Mouse (Mus musculus) MEL (cell line): ENCODE measurements around the gene Nox3. TPM values are rescaled to one million over a fixed set of nuclear protein-coding genes. Genes with fewer than 3 reads are reported as not detected.

Experiments
- DNase-seq: peaks from one replicate; pipeline ENCODE4 v3.0.0; 2011; ENCODE audit warnings: low read depth, low spot score
- H3K27ac ChIP-seq: 2 replicates; pipeline ENCODE4 v1.5.1; 2012; ENCODE audit warnings: low read depth, mild to moderate bottlenecking, control low read depth, low read length, moderate library complexity; ENCODE audit not compliant: control insufficient read depth
- H3K27me3 ChIP-seq, 2 experiments: fragments of 150-350 bp in 1 of 2; sonication (generic) in 1 of 2; 2 replicates each; pipeline ENCODE4 v1.6.1; 2012; ENCODE audit warnings: low read length in 2 of 2, mild to moderate bottlenecking in 2 of 2, improper control_type of control experiment in 1 of 2, moderate library complexity in 1 of 2; ENCODE audit not compliant: insufficient read depth in 2 of 2, control insufficient read depth in 1 of 2
- H3K36me3 ChIP-seq, 2 experiments: 2 replicates each; pipeline ENCODE4 v1.6.1; 2012 to 2014; ENCODE audit warnings: low read length in 2 of 2, improper control_type of control experiment in 1 of 2, inconsistent platforms in 1 of 2, mild to moderate bottlenecking in 1 of 2; ENCODE audit not compliant: insufficient read depth in 2 of 2, control insufficient read depth in 1 of 2
- H3K4me1 ChIP-seq, 2 experiments: fragments of 150-350 bp in 1 of 2; sonication (generic) in 1 of 2; 2 replicates each; pipeline ENCODE4 v1.6.1; 2012; ENCODE audit warnings: low read length in 2 of 2, improper control_type of control experiment in 1 of 2, mild to moderate bottlenecking in 1 of 2; ENCODE audit not compliant: insufficient read depth in 2 of 2, control insufficient read depth in 1 of 2
- H3K4me3 ChIP-seq, 2 experiments: fragments of 150-350 bp in 1 of 2; sonication (generic) in 1 of 2; 2 replicates each; pipeline ENCODE4 v1.5.1; 2012; ENCODE audit warnings: low read depth in 2 of 2, low read length in 2 of 2, mild to moderate bottlenecking in 2 of 2, moderate library complexity in 2 of 2, control low read depth in 1 of 2, improper control_type of control experiment in 1 of 2; ENCODE audit not compliant: control insufficient read depth in 1 of 2, insufficient read depth in 1 of 2
- H3K79me2 ChIP-seq: 2 replicates; pipeline ENCODE4 v1.6.1; 2012; ENCODE audit warnings: mild to moderate bottlenecking, low read length, moderate library complexity; ENCODE audit not compliant: control insufficient read depth, poor library complexity, insufficient read depth
- H3K9ac ChIP-seq: 2 replicates; pipeline ENCODE4 v1.6.1; 2012; ENCODE audit warnings: low read depth, mild to moderate bottlenecking, control low read depth, low read length, moderate library complexity; ENCODE audit not compliant: control insufficient read depth, poor library complexity, severe bottlenecking
- H3K9me3 ChIP-seq: fragments of 150-350 bp; sonication (generic); replicated peaks from 2 replicates; pipeline ENCODE4 v1.6.1; 2012; ENCODE audit warnings: mild to moderate bottlenecking, low read length, improper control_type of control experiment, moderate library complexity; ENCODE audit not compliant: insufficient read depth
- CHD1 ChIP-seq: IDR thresholded peaks from 2 replicates; pipeline ENCODE4 v1.6.1; 2012; ENCODE audit warnings: low read depth, mild to moderate bottlenecking, inconsistent platforms, low read length, improper control_type of control experiment
- CHD2 ChIP-seq: IDR thresholded peaks from 2 replicates; pipeline ENCODE4 v1.6.1; 2011; ENCODE audit warnings: low read length, improper control_type of control experiment
- CTCF ChIP-seq, 3 experiments: IDR thresholded peaks in 2 of 3; conservative IDR thresholded peaks in 1 of 3; 2 replicates each; pipeline ENCODE4 v1.5.1; 2011 to 2012; ENCODE audit warnings: low read length in 3 of 3, low read depth in 2 of 3, mild to moderate bottlenecking in 2 of 3, improper control_type of control experiment in 1 of 3, inconsistent platforms in 1 of 3, mixed read lengths in 1 of 3, moderate library complexity in 1 of 3; ENCODE audit not compliant: control insufficient read depth in 1 of 3, insufficient read depth in 1 of 3, poor library complexity in 1 of 3, severe bottlenecking in 1 of 3
- ELF1 ChIP-seq: IDR thresholded peaks from 2 replicates; pipeline ENCODE4 v1.6.1; 2014; ENCODE audit warnings: low read depth, mild to moderate bottlenecking, inconsistent platforms, low read length, improper control_type of control experiment, moderate library complexity
- EP300 ChIP-seq, 2 experiments: IDR thresholded peaks; 2 replicates each; pipeline ENCODE4 v1.6.1; 2011; ENCODE audit warnings: improper control_type of control experiment in 2 of 2, low read length in 2 of 2, low read depth in 1 of 2, mild to moderate bottlenecking in 1 of 2
- GATA1 ChIP-seq: IDR thresholded peaks from 2 replicates; pipeline ENCODE4 v1.6.1; 2011; ENCODE audit warnings: low read depth, low read length, improper control_type of control experiment
- KAT2A ChIP-seq: conservative IDR thresholded peaks from 2 replicates; pipeline ENCODE4 v1.6.1; 2012; ENCODE audit warnings: low read depth, low read length, improper control_type of control experiment, inconsistent platforms
- MEF2A ChIP-seq: IDR thresholded peaks from 2 replicates; pipeline ENCODE4 v1.6.1; 2014; ENCODE audit warnings: low read depth, mild to moderate bottlenecking, inconsistent platforms, low read length, improper control_type of control experiment; ENCODE audit not compliant: poor library complexity, insufficient replicate concordance, severe bottlenecking; ENCODE audit errors: extremely low read depth
- MYC ChIP-seq: IDR thresholded peaks from 2 replicates; pipeline ENCODE4 v1.6.1; 2011; ENCODE audit warnings: low read depth, mild to moderate bottlenecking, low read length, improper control_type of control experiment, moderate library complexity
- POLR2AphosphoS5 ChIP-seq: IDR thresholded peaks from 2 replicates; pipeline ENCODE4 v1.6.1; 2012; ENCODE audit warnings: low read depth, borderline replicate concordance, mild to moderate bottlenecking, inconsistent platforms, low read length, moderate library complexity, mixed read lengths
- RAD21 ChIP-seq: IDR thresholded peaks from 2 replicates; pipeline ENCODE4 v1.6.1; 2011; ENCODE audit warnings: mild to moderate bottlenecking, low read depth, low read length, improper control_type of control experiment
- RCOR1 ChIP-seq: IDR thresholded peaks from 2 replicates; pipeline ENCODE4 v1.6.1; 2012; ENCODE audit warnings: low read depth, mild to moderate bottlenecking, inconsistent platforms, low read length, improper control_type of control experiment
- SIN3A ChIP-seq: IDR thresholded peaks from 2 replicates; pipeline ENCODE4 v1.6.1; 2012; ENCODE audit warnings: low read length, improper control_type of control experiment, inconsistent platforms
- TAL1 ChIP-seq: IDR thresholded peaks from 2 replicates; pipeline ENCODE4 v1.6.1; 2012; ENCODE audit warnings: mild to moderate bottlenecking, inconsistent platforms, low read length, moderate library complexity, mixed read lengths
- TCF12 ChIP-seq: IDR thresholded peaks from 2 replicates; pipeline ENCODE4 v1.6.1; 2014; ENCODE audit warnings: low read depth, mild to moderate bottlenecking, inconsistent platforms, low read length, improper control_type of control experiment, moderate library complexity
- USF1 ChIP-seq: IDR thresholded peaks from 2 replicates; pipeline ENCODE4 v1.6.1; 2014; ENCODE audit warnings: low read depth, mild to moderate bottlenecking, inconsistent platforms, low read length, improper control_type of control experiment, moderate library complexity
- USF2 ChIP-seq, 2 experiments: IDR thresholded peaks; 2 replicates each; pipeline ENCODE4 v1.6.1; 2011 to 2012; ENCODE audit warnings: improper control_type of control experiment in 2 of 2, low read length in 2 of 2, borderline replicate concordance in 1 of 2, inconsistent platforms in 1 of 2, low read depth in 1 of 2, mild to moderate bottlenecking in 1 of 2; ENCODE audit not compliant: insufficient read depth in 1 of 2
- ZKSCAN1 ChIP-seq: IDR thresholded peaks from 2 replicates; pipeline ENCODE4 v1.6.1; 2012; ENCODE audit warnings: low read depth, mild to moderate bottlenecking, inconsistent platforms, low read length, improper control_type of control experiment, moderate library complexity
- ZNF384 ChIP-seq: IDR thresholded peaks from 2 replicates; pipeline ENCODE4 v1.6.1; 2012; ENCODE audit warnings: low read depth, mild to moderate bottlenecking, inconsistent platforms, low read length, improper control_type of control experiment
- polyA plus RNA-seq, 2 experiments: library from polyadenylated mRNA; stranded (reverse) in 1 of 2; unstranded in 1 of 2; fragments of >175 nt in 1 of 2; fragments of >200 nt in 1 of 2; gene quantifications; 2 replicates each; pipeline versions ENCODE4 v1.2.1 to v1.2.4; 2012; ENCODE audit warnings: low replicate concordance in 2 of 2, low read depth in 1 of 2; ENCODE audit not compliant: insufficient read length in 2 of 2, insufficient read depth in 1 of 2, missing spikeins in 1 of 2
- total RNA-seq: library from RNA; depleted of rRNA; stranded (reverse); fragments of 300-350 nt; gene quantifications from 2 replicates; pipeline ENCODE4 v1.2.3, GENCODE M21; 2012

Nox3 gene
- total and polyA plus RNA-seq, 3 experiments, result not detected

- Histone ChIP-seq H3K27ac (no peak overlapping the region), H3K4me1 (no peaks in the 10 kb centered on the region), H3K79me2 (no peaks in the 10 kb centered on the region), H3K9me3 (no peaks in the 10 kb centered on the region), H3K4me3 (no peak overlapping the region), H3K36me3 (no peaks in the 10 kb centered on the region), H3K27me3 (no peaks in the 10 kb centered on the region), H3K9ac (no peak overlapping the region)
- TF ChIP-seq POLR2AphosphoS5 (no peak), TAL1 (no peak), EP300 (IDR thresholded peaks at IDR 0.05; ENCODE audit: low read depth in 1 of 2, low read length in 2 of 2) (no peak), CHD1 (no peak), MYC (no peak), RAD21 (no peak)
- no peak for DNase-seq
These were observed 3.2 kb downstream of the Nox3 start for GRCm38 (mm10) chr17:3692817-3693216.

GRCm38 (mm10) chr17:3690499-3691258 lies 5.4 kb downstream of the Nox3 start:
- Histone ChIP-seq H3K4me3 (no peak overlapping the region), H3K9ac (no peak overlapping the region), H3K4me1 (no peaks in the 10 kb centered on the region), H3K27me3 (no peaks in the 10 kb centered on the region), H3K27ac (no peak overlapping the region), H3K36me3 (no peaks in the 10 kb centered on the region), H3K79me2 (no peaks in the 10 kb centered on the region), H3K9me3 (no peaks in the 10 kb centered on the region)
- no peak for TF ChIP-seq MYC
- TF ChIP-seq ZNF384, result no peak
- no peak for TF ChIP-seq CTCF (IDR thresholded peaks at IDR 0.05 in 2 of 3, conservative IDR thresholded peaks at IDR 0.05 in 1 of 3; ENCODE audit: control insufficient read depth in 1 of 3, insufficient read depth in 1 of 3, low read depth in 2 of 3, low read length in 3 of 3, poor library complexity in 1 of 3, severe bottlenecking in 1 of 3)
- no peak for TF ChIP-seq ELF1
- no peak for TF ChIP-seq SIN3A
- no peak for TF ChIP-seq USF1
- TF ChIP-seq CHD1, result no peak
- TF ChIP-seq TCF12, result no peak
- no peak for TF ChIP-seq USF2 (IDR thresholded peaks at IDR 0.05; ENCODE audit: borderline replicate concordance in 1 of 2, insufficient read depth in 1 of 2, low read depth in 1 of 2, low read length in 2 of 2)
- no peak for TF ChIP-seq MEF2A
- no peak for TF ChIP-seq KAT2A
- TF ChIP-seq ZKSCAN1, result no peak
- no peak for TF ChIP-seq TAL1
- no peak for TF ChIP-seq RCOR1
- TF ChIP-seq POLR2AphosphoS5, result no peak
- TF ChIP-seq CHD2, result no peak
- TF ChIP-seq GATA1, result no peak
- DNase-seq, result no peak
